Mouse (Mus musculus) E14TG2a.4 (cell line): Measurements from ENCODE around the gene Kif3c.

Source experiments
- CTCF ChIP-seq: conservative IDR thresholded peaks from 2 replicates; pipeline ENCODE4 v1.5.1; 2014; ENCODE audit warnings: low read length
- NANOG ChIP-seq: IDR thresholded peaks from 2 replicates; pipeline ENCODE4 v1.6.1; 2014; ENCODE audit warnings: borderline replicate concordance, low read length, mixed read lengths

DNA sequence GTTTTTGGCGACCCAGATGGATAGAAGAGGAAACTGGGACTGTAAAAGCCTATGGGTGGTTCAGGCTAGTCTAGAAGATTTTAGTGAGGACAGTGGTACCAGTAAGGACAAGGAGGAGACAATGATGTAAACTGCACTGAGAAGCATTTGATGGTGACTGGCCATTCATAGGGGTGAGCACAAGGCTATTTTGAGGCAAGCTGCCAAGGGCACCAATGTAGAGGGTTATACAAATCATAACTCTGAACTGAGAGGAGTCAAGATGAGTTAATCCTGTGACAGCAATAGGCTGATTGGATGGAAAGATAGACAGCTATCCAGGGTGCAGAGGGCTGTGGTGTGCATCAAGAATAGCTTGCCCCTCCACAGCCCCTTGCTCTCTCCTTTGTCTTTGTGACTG lies 19.9 kb downstream of the Kif3c start:
- TF ChIP-seq CTCF = no peak
- no peak for TF ChIP-seq NANOG
